24 mouse cellular contexts compared by ENCODE assay signal in the genomic region with DNA sequence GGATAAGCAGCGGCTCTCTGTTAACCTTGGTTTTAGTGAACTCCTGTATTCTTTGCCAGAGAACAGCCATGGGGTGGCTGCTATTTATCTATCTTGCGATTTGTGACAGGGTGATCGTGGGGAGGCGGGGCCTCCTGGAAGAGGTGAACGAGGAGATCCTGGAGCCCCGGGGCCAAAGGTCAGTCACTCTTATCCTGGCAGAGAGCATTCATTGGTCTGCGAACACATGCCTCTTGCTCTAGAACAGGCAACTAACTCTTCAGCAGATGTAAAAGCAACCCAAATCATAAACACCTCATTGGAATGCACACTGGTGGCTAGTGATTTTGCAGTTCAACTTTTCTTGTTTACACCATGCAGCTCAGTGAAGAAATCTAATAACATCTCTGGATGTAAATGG.
DNase-seq lines count a peak whose midpoint lies in the region; ATAC-seq and TF ChIP-seq lines count a peak whose summit lies in the region.
"Had no signal": no experiment of that assay in that cellular context is flagged by ENCODE, and none has a peak within 500 bp of the region (broad histone marks: within the 10 kb centered on the region; RNA-seq: fewer than 3 reads in every experiment).

No protein-coding gene starts in this region.

- H3K27ac ChIP-seq in liver, adult 2 months (replicated peaks; ENCODE audit: insufficient read depth, low read depth, low read length), result no peak overlapping the region
- H3K27ac ChIP-seq in liver, postnatal 0 days (ENCODE audit: low read depth), result no peak overlapping the region
- H3K27ac ChIP-seq in intestine, embryonic 15.5 days, result no peak overlapping the region
- H3K27ac ChIP-seq in intestine, embryonic 16.5 days (ENCODE audit: low read length), result no peak overlapping the region
- H3K27ac ChIP-seq in stomach, postnatal 0 days (replicated peaks), result no peak overlapping the region
- H3K27ac ChIP-seq: embryonic facial prominence, embryonic 13.5 days; embryonic facial prominence, embryonic 15.5 days; forebrain, embryonic 10.5 days; forebrain, embryonic 12.5 days had no signal

- no peaks in the 10 kb centered on the region for H3K36me3 ChIP-seq in liver, adult 2 months (ENCODE audit: control insufficient read depth, insufficient read depth, low read length)
- no peaks in the 10 kb centered on the region for H3K36me3 ChIP-seq in liver, postnatal 0 days (replicated peaks; ENCODE audit: insufficient read depth, low read length)
- H3K36me3 ChIP-seq in intestine, embryonic 15.5 days, result no peaks in the 10 kb centered on the region
- no peaks in the 10 kb centered on the region for H3K36me3 ChIP-seq in intestine, embryonic 16.5 days (ENCODE audit: control insufficient read depth, insufficient read depth, low read length)
- no peaks in the 10 kb centered on the region for H3K36me3 ChIP-seq in stomach, postnatal 0 days (ENCODE audit: control insufficient read depth, insufficient read depth, low read length)
- H3K36me3 ChIP-seq: embryonic facial prominence, embryonic 13.5 days; embryonic facial prominence, embryonic 15.5 days; forebrain, embryonic 10.5 days; forebrain, embryonic 12.5 days had no signal

- WGBS in liver, adult 2 months, result 56% methylated on average over 7 of the region's 7 CpGs
- WGBS in liver, postnatal 0 days (ENCODE audit: insufficient replicate concordance), result 68% methylated on average over 7 of the region's 7 CpGs
- 65% methylated on average over 7 of the region's 7 CpGs for WGBS in intestine, embryonic 15.5 days
- 63% methylated on average over 7 of the region's 7 CpGs for WGBS in intestine, embryonic 16.5 days
- 69% methylated on average over 7 of the region's 7 CpGs for WGBS in stomach, postnatal 0 days

- no peak for ATAC-seq in liver, postnatal 0 days
- ATAC-seq in intestine, embryonic 15.5 days, result peak; percentile 62; the same call in 1 of the 2 replicates
- peak; percentile 50 for ATAC-seq in intestine, embryonic 16.5 days
- ATAC-seq in stomach, postnatal 0 days (ENCODE audit: low FRiP score, low TSS enrichment), result no peak
- ATAC-seq: activated CD4-positive, CD25-positive, alpha-beta regulatory T cell, adult 4 months; forebrain, embryonic 16.5 days had no signal

- H3K27me3 ChIP-seq in liver, adult 2 months (ENCODE audit: control insufficient read depth, insufficient read depth, low read length), result no peaks in the 10 kb centered on the region
- H3K27me3 ChIP-seq in liver, postnatal 0 days (ENCODE audit: insufficient read depth, low read length), result no peaks in the 10 kb centered on the region
- no peaks in the 10 kb centered on the region; the same call in 1 of the 2 replicates for H3K27me3 ChIP-seq in intestine, embryonic 15.5 days (replicated peaks)
- H3K27me3 ChIP-seq in intestine, embryonic 16.5 days (replicated peaks; ENCODE audit: control insufficient read depth, insufficient read depth, low read length), result no peaks in the 10 kb centered on the region
- H3K27me3 ChIP-seq in stomach, postnatal 0 days (ENCODE audit: control insufficient read depth, insufficient read depth, low read length), result no peaks in the 10 kb centered on the region
- H3K27me3 ChIP-seq: embryonic facial prominence, embryonic 15.5 days; forebrain, embryonic 12.5 days had no signal

- peak; percentile 38 for DNase-seq in liver, adult 2 months (ENCODE audit: extremely low read depth, low read depth, low spot score)
- no peak for DNase-seq in liver, postnatal 0 days
- peak; percentile 18 for DNase-seq in yolk sac, embryonic 10.5 days (ENCODE audit: low spot score)
- DNase-seq in left cerebral cortex, postnatal 10 days (ENCODE audit: extremely low spot score in 1 of 2, low spot score in 2 of 2), result no peak
- DNase-seq in stomach, postnatal 0 days (ENCODE audit: low spot score), result no peak
- DNase-seq: adrenal gland, adult 2 months; adrenal gland, postnatal 10 days; adrenal gland, postnatal 25 days; cerebellum, adult 11 months; cerebellum, adult 18-20 months; cerebellum, adult 8-10 months; cerebellum, adult 9-11 months; cerebellum, postnatal 14 days; cerebellum, postnatal 36 days; embryo, embryonic 11 days had no signal

- H3K4me1 ChIP-seq in liver, adult 2 months (ENCODE audit: control insufficient read depth, insufficient read depth, low read length), result no peaks in the 10 kb centered on the region
- no peaks in the 10 kb centered on the region for H3K4me1 ChIP-seq in liver, postnatal 0 days (ENCODE audit: insufficient read depth)
- H3K4me1 ChIP-seq in intestine, embryonic 15.5 days (replicated peaks), result no peaks in the 10 kb centered on the region
- no peaks in the 10 kb centered on the region; the same call in 1 of the 2 replicates for H3K4me1 ChIP-seq in intestine, embryonic 16.5 days (ENCODE audit: control insufficient read depth, insufficient read depth, low read length)
- H3K4me1 ChIP-seq in stomach, postnatal 0 days (replicated peaks; ENCODE audit: control insufficient read depth, insufficient read depth), result no peaks in the 10 kb centered on the region
- H3K4me1 ChIP-seq: embryonic facial prominence, embryonic 13.5 days; embryonic facial prominence, embryonic 15.5 days; forebrain, embryonic 10.5 days; forebrain, embryonic 12.5 days had no signal

- H3K4me2 ChIP-seq in liver, postnatal 0 days (ENCODE audit: low read depth, low read length), result no peak overlapping the region
- no peak overlapping the region for H3K4me2 ChIP-seq in intestine, embryonic 15.5 days (replicated peaks)
- no peak overlapping the region for H3K4me2 ChIP-seq in intestine, embryonic 16.5 days (ENCODE audit: low read depth, low read length)
- no peak overlapping the region for H3K4me2 ChIP-seq in stomach, postnatal 0 days (replicated peaks; ENCODE audit: low read depth)
- H3K4me2 ChIP-seq: embryonic facial prominence, embryonic 13.5 days; embryonic facial prominence, embryonic 15.5 days; forebrain, embryonic 12.5 days had no signal

- no peak overlapping the region for H3K9ac ChIP-seq in liver, adult 2 months (ENCODE audit: low read depth, low read length)
- H3K9ac ChIP-seq in liver, postnatal 0 days (replicated peaks), result no peak overlapping the region
- no peak overlapping the region for H3K9ac ChIP-seq in intestine, embryonic 15.5 days
- H3K9ac ChIP-seq in intestine, embryonic 16.5 days (ENCODE audit: low read depth, low read length), result no peak overlapping the region
- no peak overlapping the region for H3K9ac ChIP-seq in stomach, postnatal 0 days (ENCODE audit: low read length)
- H3K9ac ChIP-seq: embryonic facial prominence, embryonic 13.5 days; embryonic facial prominence, embryonic 15.5 days; forebrain, embryonic 12.5 days had no signal

- no peak overlapping the region for H3K4me3 ChIP-seq in liver, adult 2 months (ENCODE audit: insufficient read depth, low read depth, low read length)
- no peak overlapping the region for H3K4me3 ChIP-seq in liver, postnatal 0 days (ENCODE audit: low read depth, low read length)
- no peak overlapping the region for H3K4me3 ChIP-seq in intestine, embryonic 15.5 days (replicated peaks)
- H3K4me3 ChIP-seq in intestine, embryonic 16.5 days (ENCODE audit: low read length), result no peak overlapping the region
- H3K4me3 ChIP-seq in stomach, postnatal 0 days (ENCODE audit: low read depth, low read length), result no peak overlapping the region
- H3K4me3 ChIP-seq: embryonic facial prominence, embryonic 13.5 days; embryonic facial prominence, embryonic 15.5 days; erythroblast, embryonic 14.5 days; forebrain, embryonic 10.5 days; forebrain, embryonic 12.5 days had no signal

- TF ChIP-seq EP300 in liver, postnatal 0 days (IDR thresholded peaks at IDR 0.05; ENCODE audit: low read depth), result no peak
- TF ChIP-seq EP300 in stomach, postnatal 0 days (optimal IDR thresholded peaks at IDR 0.05), result no peak

- intact Hi-C loops in left cerebral cortex, postnatal 10 days (cut with DNase I), result no loop called here

- no peak for TF ChIP-seq POLR2A in liver, adult 2 months (IDR thresholded peaks at IDR 0.05; ENCODE audit: extremely low read depth, insufficient read depth, low read length)

- no peaks in the 10 kb centered on the region for H3K9me3 ChIP-seq in liver, postnatal 0 days (ENCODE audit: low read length)
- H3K9me3 ChIP-seq in intestine, embryonic 15.5 days, result no peaks in the 10 kb centered on the region
- no peaks in the 10 kb centered on the region for H3K9me3 ChIP-seq in intestine, embryonic 16.5 days (ENCODE audit: control insufficient read depth, low read length)
- no peaks in the 10 kb centered on the region for H3K9me3 ChIP-seq in stomach, postnatal 0 days (ENCODE audit: control insufficient read depth, low read length)
- H3K9me3 ChIP-seq: embryonic facial prominence, embryonic 13.5 days; embryonic facial prominence, embryonic 15.5 days; forebrain, embryonic 10.5 days; forebrain, embryonic 12.5 days had no signal

- no peak for TF ChIP-seq CTCF in liver, adult 2 months (IDR thresholded peaks at IDR 0.05; ENCODE audit: low read depth, low read length)
- no peak for TF ChIP-seq CTCF in liver, postnatal 0 days (IDR thresholded peaks at IDR 0.05; ENCODE audit: low read depth)
- no peak for TF ChIP-seq CTCF in stomach, postnatal 0 days (IDR thresholded peaks at IDR 0.05; ENCODE audit: low read depth)

- no peaks in the 10 kb centered on the region for H3K79me2 ChIP-seq in liver, adult 2 months (ENCODE audit: control insufficient read depth, insufficient read depth, low read length)

Comparison
In these comparisons a context has a peak if more than half of its experiments do, and no peak if none do; other contexts are left out.
1. DNase-seq: peak in liver, adult 2 months (single experiment) and yolk sac, embryonic 10.5 days (single experiment); none in liver, postnatal 0 days (single experiment), left cerebral cortex, postnatal 10 days (0 of 2) and stomach, postnatal 0 days (single experiment).
2. ATAC-seq: peak in intestine, embryonic 15.5 days (single experiment) and intestine, embryonic 16.5 days (single experiment); none in liver, postnatal 0 days (single experiment) and stomach, postnatal 0 days (single experiment).